In the genomic region with DNA sequence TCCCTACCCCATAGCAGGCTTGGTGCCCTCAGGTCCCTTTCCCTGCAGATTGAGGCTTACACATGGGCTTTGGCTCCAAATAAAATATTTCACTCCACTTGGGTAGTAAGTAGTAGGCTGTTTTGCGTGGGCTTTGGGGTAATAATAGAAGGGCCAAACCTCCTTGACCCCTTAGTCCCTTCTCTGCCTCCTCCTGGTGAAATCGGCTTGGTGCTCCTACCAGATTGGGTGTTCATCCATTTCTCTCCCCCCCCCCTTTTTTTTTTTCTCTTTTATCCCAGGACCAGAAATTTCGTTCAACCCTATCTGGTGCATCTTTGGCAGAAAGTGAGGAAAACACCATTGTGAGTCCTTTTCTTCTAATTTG, we compare ENCODE assay signal across 8 mouse cellular contexts. TPM values are rescaled to one million over a fixed set of nuclear protein-coding genes. Genes with fewer than 3 reads are reported as not detected.
A peak's percentile ranks its signal among the peaks of the same experiment; 100 is the strongest.
DNase-seq lines count a peak whose midpoint lies in the region; ATAC-seq and TF ChIP-seq lines count a peak whose summit lies in the region.

No protein-coding gene starts in this region.

- H3K9ac ChIP-seq in limb, embryonic 15.5 days, result peak overlapping the region; percentile 83
- peak overlapping the region; percentile 95 for H3K9ac ChIP-seq in stomach, embryonic 16.5 days (ENCODE audit: low read length)

- no peak for TF ChIP-seq POLR2A in cerebellum, adult 2 months (IDR thresholded peaks at IDR 0.05; ENCODE audit: borderline replicate concordance, insufficient read depth, low read length)
- no peak for TF ChIP-seq POLR2A in testis, adult 2 months (IDR thresholded peaks at IDR 0.05; ENCODE audit: control insufficient read depth, low read depth, low read length)

- DNase-seq in cerebellum, adult 2 months, result no peak
- DNase-seq in cerebellum, adult 9-11 months, result no peak
- no peak for DNase-seq in testis, postnatal 14 days (ENCODE audit: low spot score)
- DNase-seq in cerebellum, postnatal 10 days, result no peak
- DNase-seq in layer of hippocampus, adult 18-20 months (ENCODE audit: low spot score in 2 of 2), result no peak

- peak overlapping the region; percentile 87; the same call in 1 of the 2 replicates for H3K27ac ChIP-seq in cerebellum, adult 2 months (ENCODE audit: insufficient read depth, low read length)
- peak overlapping the region; percentile 85 for H3K27ac ChIP-seq in testis, adult 2 months (ENCODE audit: control insufficient read depth, insufficient read depth, low read depth, low read length)
- peak overlapping the region; percentile 99 for H3K27ac ChIP-seq in limb, embryonic 15.5 days
- H3K27ac ChIP-seq in stomach, embryonic 16.5 days (ENCODE audit: low read length), result peak overlapping the region; percentile 99

- peak overlapping the region; percentile 76 for H3K4me2 ChIP-seq in limb, embryonic 15.5 days
- peak overlapping the region; percentile 81 for H3K4me2 ChIP-seq in stomach, embryonic 16.5 days (ENCODE audit: low read depth, low read length)

- no peak for ATAC-seq in limb, embryonic 15.5 days (ENCODE audit: insufficient number of reproducible peaks, low FRiP score, low TSS enrichment, low read depth)
- ATAC-seq in stomach, embryonic 16.5 days (ENCODE audit: insufficient read depth, low FRiP score), result no peak

- 2% methylated on average over 3 of the region's 3 CpGs for WGBS in cerebellum, adult 2 months
- WGBS in limb, embryonic 15.5 days, result 0% methylated on average over 3 of the region's 3 CpGs
- WGBS in stomach, embryonic 16.5 days, result 0% methylated on average over 3 of the region's 3 CpGs

- H3K4me3 ChIP-seq in cerebellum, adult 2 months (replicated peaks; ENCODE audit: insufficient read depth, low read depth, low read length), result peak overlapping the region; percentile 94
- peak overlapping the region; percentile 88 for H3K4me3 ChIP-seq in testis, adult 2 months (ENCODE audit: control insufficient read depth, low read depth, low read length)
- peak overlapping the region; percentile 78 for H3K4me3 ChIP-seq in limb, embryonic 15.5 days
- peak overlapping the region; percentile 85 for H3K4me3 ChIP-seq in stomach, embryonic 16.5 days (replicated peaks; ENCODE audit: low read length)

- no peak for TF ChIP-seq CTCF in cerebellum, adult 2 months (IDR thresholded peaks at IDR 0.05; ENCODE audit: borderline replicate concordance, insufficient read depth, low read depth, low read length)
- TF ChIP-seq CTCF in testis, adult 2 months (IDR thresholded peaks at IDR 0.05; ENCODE audit: control insufficient read depth, insufficient read depth, insufficient replicate concordance, low read depth, low read length), result no peak

- H3K36me3 ChIP-seq in testis, adult 2 months (ENCODE audit: control insufficient read depth, insufficient read depth, low read length), result peaks cover 1% of the 10 kb centered on the region; the same call in 1 of the 2 replicates
- peaks cover 2% of the 10 kb centered on the region for H3K36me3 ChIP-seq in limb, embryonic 15.5 days
- H3K36me3 ChIP-seq in stomach, embryonic 16.5 days (ENCODE audit: control insufficient read depth, insufficient read depth, low read length), result no peaks in the 10 kb centered on the region

- no peaks in the 10 kb centered on the region for H3K27me3 ChIP-seq in cerebellum, adult 2 months (ENCODE audit: control insufficient read depth, insufficient read depth, low read length)
- H3K27me3 ChIP-seq in testis, adult 2 months (ENCODE audit: control insufficient read depth, insufficient read depth, low read length), result no peaks in the 10 kb centered on the region
- H3K27me3 ChIP-seq in limb, embryonic 15.5 days, result no peaks in the 10 kb centered on the region
- H3K27me3 ChIP-seq in stomach, embryonic 16.5 days (ENCODE audit: control insufficient read depth, insufficient read depth, low read length), result no peaks in the 10 kb centered on the region

- no peaks in the 10 kb centered on the region; the same call in 1 of the 2 replicates for H3K4me1 ChIP-seq in cerebellum, adult 2 months (ENCODE audit: control insufficient read depth, insufficient read depth, low read length)
- peaks cover 11% of the 10 kb centered on the region for H3K4me1 ChIP-seq in testis, adult 2 months (ENCODE audit: control insufficient read depth, insufficient read depth, low read length)
- peaks cover 17% of the 10 kb centered on the region for H3K4me1 ChIP-seq in limb, embryonic 15.5 days
- peaks cover 12% of the 10 kb centered on the region; the same call in 1 of the 2 replicates for H3K4me1 ChIP-seq in stomach, embryonic 16.5 days (ENCODE audit: control insufficient read depth, insufficient read depth, low read length)

- H3K9me3 ChIP-seq in limb, embryonic 15.5 days, result no peaks in the 10 kb centered on the region
- H3K9me3 ChIP-seq in stomach, embryonic 16.5 days (replicated peaks; ENCODE audit: control insufficient read depth, low read length), result no peaks in the 10 kb centered on the region

RNA-seq across cellular contexts. Expression of a gene that starts 1.0 kb away (rescaled TPM):
- polyA plus RNA-seq in cerebellum, adult 2 months (2012; rRNA removed), result 41.5 and 44.3 TPM in 2 replicates
- 19.7 and 21.1 TPM in 2 replicates for polyA plus RNA-seq in testis, adult 2 months (2012; rRNA removed)
- 34.0 and 38.2 TPM in 2 replicates for polyA plus RNA-seq in limb, embryonic 15.5 days (2015; fragmentation: Nextera tagmentation; extraction: Ambion mirVana)
- 40.1 and 40.2 TPM in 2 replicates for polyA plus RNA-seq in stomach, embryonic 16.5 days (2015; fragmentation: Nextera tagmentation; extraction: Ambion mirVana)
- 10 to 100 TPM; 89.1 to 91.8 TPM for total RNA-seq in layer of hippocampus, adult 18-20 months (2021)
